ENCODE assay signal across 9 mouse cellular contexts in the genomic region with DNA sequence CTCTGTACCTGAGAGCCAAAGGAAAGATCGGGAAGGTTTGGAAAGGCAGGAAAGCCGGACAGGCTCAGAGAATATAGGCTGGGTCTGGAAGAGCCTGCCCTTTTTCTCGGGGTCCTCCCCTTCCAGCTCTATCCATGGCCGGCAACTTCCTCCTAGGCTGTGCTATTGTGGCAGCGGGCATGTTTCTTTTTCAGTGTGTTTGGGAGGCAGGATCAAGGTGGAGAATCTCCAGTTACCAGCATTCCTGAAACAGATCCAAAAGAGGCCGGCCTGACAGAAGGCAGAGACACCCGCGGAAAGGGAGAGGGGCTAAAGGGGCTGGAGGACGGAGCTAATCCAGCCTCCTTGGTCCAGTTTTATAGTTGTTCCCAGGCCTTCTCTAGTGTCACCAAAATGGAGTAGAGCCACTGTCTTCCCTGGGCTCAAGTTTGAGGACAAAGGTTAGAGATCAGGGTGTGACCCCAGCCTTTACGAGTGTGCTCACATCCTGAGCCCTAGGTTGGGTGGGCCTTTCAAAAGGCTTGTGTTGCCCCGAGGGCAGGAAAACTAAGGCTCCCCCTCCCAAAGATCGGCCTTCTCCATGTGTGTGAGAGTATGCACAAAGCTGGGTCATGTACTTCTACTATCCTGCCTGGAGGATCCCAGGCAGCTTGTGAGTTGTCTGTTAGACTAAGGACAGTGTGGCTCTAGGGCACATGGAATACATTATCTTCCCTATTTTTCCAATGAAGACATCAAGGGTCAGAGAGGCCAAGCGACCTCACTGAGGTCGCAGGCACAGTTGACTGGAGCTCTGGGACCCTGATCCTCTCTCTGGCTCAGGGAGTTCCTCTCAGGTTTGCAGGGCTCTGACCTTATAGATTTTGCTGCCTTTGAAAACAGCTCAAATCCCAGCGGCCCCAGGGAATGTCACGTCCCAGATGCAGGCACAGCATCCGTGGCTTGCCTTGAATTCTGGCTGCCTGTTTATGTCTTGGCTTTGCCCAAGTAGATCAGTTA. TPM values are rescaled to one million over a fixed set of nuclear protein-coding genes. Genes with fewer than 3 reads are reported as not detected.
DNase-seq lines count a peak whose midpoint lies in the region; ATAC-seq lines count a peak whose summit lies in the region.
"Had no signal": no experiment of that assay in that cellular context is flagged by ENCODE, and none has a peak within 500 bp of the region (broad histone marks: within the 10 kb centered on the region; RNA-seq: fewer than 3 reads in every experiment).

No protein-coding gene starts in this region.

- H3K9ac ChIP-seq in hindbrain, embryonic 14.5 days, result no peak overlapping the region
- 0 out of 2 replicates have a peak overlapping the region, but pooled peaks have one; percentile 22 for H3K9ac ChIP-seq in midbrain, embryonic 11.5 days (ENCODE audit: low read length)
- H3K9ac ChIP-seq: liver, embryonic 14.5 days had no signal

- peak overlapping the region; percentile 72 for H3K27ac ChIP-seq in hindbrain, embryonic 14.5 days
- peak overlapping the region; percentile 38; the same call in 1 of the 2 replicates for H3K27ac ChIP-seq in midbrain, embryonic 11.5 days (ENCODE audit: low read depth, low read length)
- H3K27ac ChIP-seq: liver, embryonic 14.5 days had no signal

- peaks cover 16% of the 10 kb centered on the region for H3K4me1 ChIP-seq in hindbrain, embryonic 14.5 days (replicated peaks; ENCODE audit: control insufficient read depth, insufficient read depth, low read length)
- H3K4me1 ChIP-seq in midbrain, embryonic 11.5 days (ENCODE audit: control insufficient read depth, insufficient read depth, low read length), result peaks cover 11% of the 10 kb centered on the region

- no peaks in the 10 kb centered on the region for H3K36me3 ChIP-seq in hindbrain, embryonic 14.5 days (replicated peaks; ENCODE audit: control insufficient read depth, insufficient read depth)
- H3K36me3 ChIP-seq in midbrain, embryonic 11.5 days (ENCODE audit: control insufficient read depth, insufficient read depth, low read length), result no peaks in the 10 kb centered on the region

- no peak overlapping the region for H3K4me3 ChIP-seq in hindbrain, embryonic 14.5 days (replicated peaks; ENCODE audit: low read length)
- H3K4me3 ChIP-seq in midbrain, embryonic 11.5 days (ENCODE audit: low read depth, low read length), result no peak overlapping the region

- intact Hi-C loops in left cerebral cortex, postnatal 36 days (cut with DNase I), result no loop called here

- no peaks in the 10 kb centered on the region for H3K27me3 ChIP-seq in hindbrain, embryonic 14.5 days (ENCODE audit: control insufficient read depth, insufficient read depth, low read length)
- H3K27me3 ChIP-seq in midbrain, embryonic 11.5 days (ENCODE audit: control insufficient read depth, insufficient read depth, low read length), result no peaks in the 10 kb centered on the region

- H3K9me3 ChIP-seq in hindbrain, embryonic 14.5 days (ENCODE audit: control insufficient read depth, low read length), result no peaks in the 10 kb centered on the region
- H3K9me3 ChIP-seq in midbrain, embryonic 11.5 days (ENCODE audit: control insufficient read depth, low read length), result no peaks in the 10 kb centered on the region

- 43% methylated on average over 17 of the region's 17 CpGs for WGBS in hindbrain, embryonic 14.5 days
- 54% methylated on average over 17 of the region's 17 CpGs for WGBS in midbrain, embryonic 11.5 days

- peak overlapping the region; percentile 43; the same call in 1 of the 2 replicates for H3K4me2 ChIP-seq in hindbrain, embryonic 14.5 days (replicated peaks)
- H3K4me2 ChIP-seq in midbrain, embryonic 11.5 days, result no peak overlapping the region

- 0 out of 2 replicates have a peak, but pooled peaks have one; percentile 17 for ATAC-seq in hindbrain, embryonic 14.5 days (ENCODE audit: low FRiP score)
- ATAC-seq in midbrain, embryonic 11.5 days (ENCODE audit: low FRiP score), result no peak

- peak; percentile 80 to 81 for DNase-seq in cerebellum, postnatal 10 days
- no peak for DNase-seq in cerebellum, adult 8-10 months
- DNase-seq in embryo, embryonic 11 days, result peak; percentile 58
- no peak for DNase-seq in hindbrain, embryonic 14.5 days (ENCODE audit: low spot score)
- DNase-seq in midbrain, embryonic 11.5 days (ENCODE audit: low spot score, missing footprints), result no peak
- DNase-seq in left cerebral cortex, adult 9 months (ENCODE audit: low spot score in 2 of 2), result no peak
- no peak for DNase-seq in retina, embryonic 14.5 days (ENCODE audit: low spot score)
- no peak for DNase-seq in left cerebral cortex, postnatal 36 days (ENCODE audit: low spot score in 2 of 2)

RNA-seq across cellular contexts. Expression of a gene that starts 37.6 kb away (rescaled TPM):
- 154 and 164 TPM in 2 replicates for polyA plus RNA-seq in hindbrain, embryonic 14.5 days (2014; fragmentation: Nextera tagmentation; extraction: Ambion mirVana)
- polyA plus RNA-seq in midbrain, embryonic 11.5 days (2014; fragmentation: Nextera tagmentation; extraction: Ambion mirVana), result 73.2 and 79.9 TPM in 2 replicates
- 100 to 1,000 TPM; 217 to 276 TPM for total RNA-seq in left cerebral cortex, postnatal 36 days (2021)

RNA-seq across cellular contexts. Expression of a gene that starts 54.5 kb away (rescaled TPM):
- not detected in 2 replicates for polyA plus RNA-seq in hindbrain, embryonic 14.5 days (2014; fragmentation: Nextera tagmentation; extraction: Ambion mirVana)
- polyA plus RNA-seq in midbrain, embryonic 11.5 days (2014; fragmentation: Nextera tagmentation; extraction: Ambion mirVana), result not detected in 2 replicates
- total RNA-seq in left cerebral cortex, postnatal 36 days (2021), result under 1 TPM; 0.39 to 0.50 TPM

Comparison
In these comparisons a context has a peak if more than half of its experiments do, and no peak if none do; other contexts are left out.
1. DNase-seq: peak in cerebellum, postnatal 10 days (2 of 2) and embryo, embryonic 11 days (single experiment); none in cerebellum, adult 8-10 months (single experiment), hindbrain, embryonic 14.5 days (single experiment), midbrain, embryonic 11.5 days (single experiment), left cerebral cortex, adult 9 months (0 of 2), retina, embryonic 14.5 days (single experiment) and left cerebral cortex, postnatal 36 days (0 of 2).